Mouse (Mus musculus) liver, embryonic 14.5 days (tissue): ENCODE measurements around the gene Akap10. TPM values are rescaled to one million over a fixed set of nuclear protein-coding genes. Genes with fewer than 3 reads are reported as not detected.
"Not testable (repeated sequence)": the region's sequence is repeated elsewhere in the genome, so short reads cannot be mapped to it uniquely, and the experiment has no call there.

Experiments used
- ATAC-seq: fragments of 200-750 bp; cut with Nextera tagmentation; 2 replicates; pipeline ENCODE4 v1.8.0; 2017; ENCODE audit warnings: moderate number of reproducible peaks, mild to moderate bottlenecking, moderate library complexity; ENCODE audit not compliant: insufficient read depth
- DNase-seq, 3 experiments: peaks; one replicate each; pipeline ENCODE4 v3.0.0-alpha.2; 2012 to 2013; ENCODE audit warnings: low read depth in 3 of 3, low spot score in 3 of 3
- H3K27ac ChIP-seq: fragments of 300-500 bp; sonication (generic); 2 replicates; pipeline ENCODE4 v1.5.1; 2014; ENCODE audit warnings: moderate library complexity, mild to moderate bottlenecking, control low read depth, inconsistent platforms
- H3K27me3 ChIP-seq: fragments of 300-500 bp; sonication (generic); 2 replicates; pipeline ENCODE4 v1.6.1; 2014; ENCODE audit warnings: mild to moderate bottlenecking, low read length, moderate library complexity; ENCODE audit not compliant: control insufficient read depth, insufficient read depth
- H3K36me3 ChIP-seq: fragments of 300-500 bp; sonication (generic); replicated peaks from 2 replicates; pipeline ENCODE4 v1.6.1; 2014; ENCODE audit warnings: low read depth; ENCODE audit not compliant: control insufficient read depth, insufficient read depth
- H3K4me1 ChIP-seq, 2 experiments: fragments of 200-500 bp in 1 of 2; fragments of 300-500 bp in 1 of 2; sonication (generic) in 1 of 2; replicated peaks; 2 replicates each; pipeline ENCODE4 v1.6.1; 2012 to 2014; ENCODE audit warnings: antibody characterized with exemption in 1 of 2, inconsistent platforms in 1 of 2, low read length in 1 of 2; ENCODE audit not compliant: control insufficient read depth in 2 of 2, insufficient read depth in 2 of 2
- H3K4me2 ChIP-seq: fragments of 300-500 bp; sonication (generic); 2 replicates; pipeline ENCODE4 v1.6.1; 2014; ENCODE audit warnings: low read depth, mild to moderate bottlenecking, control low read depth, moderate library complexity
- H3K4me3 ChIP-seq, 2 experiments: fragments of 200-500 bp in 1 of 2; fragments of 300-500 bp in 1 of 2; sonication (generic) in 1 of 2; 2 replicates each; pipeline ENCODE4 v1.5.1; 2012 to 2014; ENCODE audit warnings: low read depth in 2 of 2, low read length in 2 of 2, mild to moderate bottlenecking in 2 of 2, control low read depth in 1 of 2, inconsistent platforms in 1 of 2, moderate library complexity in 1 of 2; ENCODE audit not compliant: insufficient read depth in 1 of 2
- H3K9ac ChIP-seq: fragments of 300-500 bp; sonication (generic); replicated peaks from 2 replicates; pipeline ENCODE4 v1.6.1; 2014; ENCODE audit warnings: mild to moderate bottlenecking, control low read depth, moderate library complexity
- H3K9me3 ChIP-seq: fragments of 300-500 bp; sonication (generic); 2 replicates; pipeline ENCODE4 v1.6.1; 2016; ENCODE audit warnings: low read length, mixed read lengths; ENCODE audit not compliant: control insufficient read depth
- CTCF ChIP-seq: IDR thresholded peaks from 2 replicates; pipeline ENCODE4 v1.5.1; 2016; ENCODE audit warnings: antibody characterized with exemption, low read depth, control low read depth
- EP300 ChIP-seq: IDR thresholded peaks from 2 replicates; pipeline ENCODE4 v1.6.1; 2016; ENCODE audit warnings: antibody characterized with exemption, low read depth
- WGBS: fragments of 180-500 bp; shearing (Covaris S2); extraction: QIAGEN DNeasy Blood & Tissue Kit; methylation state at CpG from one replicate; pipeline ENCODE4 v1.1.7; 2014; ENCODE audit not compliant: insufficient replicate concordance; 5-methylcytosine and 5-hydroxymethylcytosine counted together
- polyA plus RNA-seq, 2 experiments: library from polyadenylated mRNA; depleted of rRNA in 1 of 2; stranded (reverse) in 1 of 2; unstranded in 1 of 2; fragments of >200 nt; fragmentation: Nextera tagmentation in 1 of 2; extraction: Ambion mirVana in 1 of 2; gene quantifications; 2 replicates each; pipeline versions ENCODE4 v1.2.1 to v1.2.3; 2012 to 2014

Akap10 gene
- polyA plus RNA-seq, 2 experiments = 5.7 to 6.5 TPM

GRCm38 (mm10) chr11:61960096-61960495 is 30.0 kb upstream of the Akap10 start:
- H3K4me3 ChIP-seq = peak overlapping the region in 1 of 2 experiments; percentile 4; a peak in 1 of 4 replicates

GRCm38 (mm10) chr11:61958706-61959105 is 28.7 kb upstream of the Akap10 start:
- not testable (repeated sequence) for H3K36me3 ChIP-seq, DNase-seq, H3K9me3 ChIP-seq, ATAC-seq, H3K27me3 ChIP-seq
- Histone ChIP-seq H3K27ac (peak overlapping the region; percentile 88), H3K4me1 (peaks cover 33 to 45% of the 10 kb centered on the region in 2 experiments), H3K4me2 (peak overlapping the region; percentile 66), H3K9ac (peak overlapping the region; percentile 82), H3K4me3 (peak overlapping the region; percentile 47 to 100)
- peak; percentile 41; the same call in 1 of the 2 replicates for TF ChIP-seq CTCF
- 39% methylated on average over 6 of the region's 6 CpGs for WGBS

More at GRCm38 (mm10) chr11:61960096-61960495, 30.0 kb upstream of the Akap10 start:
- Histone ChIP-seq H3K4me2 (peak overlapping the region; percentile 66), H3K9ac (no peak overlapping the region; the same call in 1 of the 2 replicates), H3K27me3 (no peaks in the 10 kb centered on the region), H3K27ac (peak overlapping the region; percentile 80), H3K9me3 (no peaks in the 10 kb centered on the region), H3K4me1 (peaks cover 40 to 54% of the 10 kb centered on the region in 2 experiments), H3K36me3 (peaks cover 6% of the 10 kb centered on the region)
- ATAC-seq (peak; percentile 26), DNase-seq (peak; percentile 51 to 76 (median 76))
- WGBS = 64% methylated on average over 2 of the region's 2 CpGs
- TF ChIP-seq CTCF = no peak
- TF ChIP-seq EP300 = peak; percentile 70

GRCm38 (mm10) chr11:61957296-61957813 is 27.3 kb upstream of the Akap10 start:
- Histone ChIP-seq H3K27me3 (no peaks in the 10 kb centered on the region), H3K4me2 (peak overlapping the region; percentile 66), H3K9ac (peak overlapping the region; percentile 99), H3K4me3 (peak overlapping the region; percentile 73 to 100), H3K27ac (peak overlapping the region; percentile 88), H3K36me3 (peaks cover 4% of the 10 kb centered on the region), H3K9me3 (no peaks in the 10 kb centered on the region), H3K4me1 (peaks cover 24 to 32% of the 10 kb centered on the region in 2 experiments)
- peak; percentile 95 to 97 (median 96) for DNase-seq
- TF ChIP-seq EP300 (peak; percentile 97), CTCF (peak; percentile 73)
- peak; percentile 82 for ATAC-seq
- WGBS = 1% methylated on average over 25 of the region's 25 CpGs

- Histone ChIP-seq H3K9ac (peak within 1 kb of the TSS; percentile 99), H3K27ac (peak within 1 kb of the TSS; percentile 88), H3K4me2 (peak within 1 kb of the TSS; percentile 66), H3K27me3 (no peaks in the 10 kb centered on the region), H3K4me3 (peak within 1 kb of the TSS; percentile 73 to 100), H3K4me1 (peaks cover 18 to 26% of the 10 kb centered on the region in 2 experiments), H3K9me3 (no peaks in the 10 kb centered on the region), H3K36me3 (peaks cover 4% of the 10 kb centered on the region)
- DNase-seq (peak; percentile 76 to 80 (median 78)), ATAC-seq (peak; percentile 77)
- WGBS = under 1% methylated on average over 58 of the region's 58 CpGs
- TF ChIP-seq CTCF (peak; percentile 98), EP300 (0 out of 2 replicates have a peak, but pooled peaks have one; percentile 38)
Measured at GRCm38 (mm10) chr11:61956572-61957295, 26.7 kb upstream of the Akap10 start, which contains the start of gene Specc1. Gene Specc1 (plus strand): TSS chr11:61956763.

- DNase-seq (no peak), ATAC-seq (no peak)
Measured at GRCm38 (mm10) chr11:61955951-61956350, 25.9 kb upstream of the Akap10 start.

More at GRCm38 (mm10) chr11:61955951-61956350, 25.9 kb upstream of the Akap10 start:
- 64% methylated on average over 6 of the region's 6 CpGs for WGBS
- no peaks in the 10 kb centered on the region for H3K27me3 ChIP-seq
- H3K9ac ChIP-seq = no peak overlapping the region
- peaks cover 11 to 19% of the 10 kb centered on the region in 2 experiments for H3K4me1 ChIP-seq
- peak overlapping the region; percentile 66 for H3K4me2 ChIP-seq
- no peak for TF ChIP-seq CTCF
- no peak for TF ChIP-seq EP300
- H3K9me3 ChIP-seq = no peaks in the 10 kb centered on the region
- no peak overlapping the region for H3K27ac ChIP-seq
- no peaks in the 10 kb centered on the region; the same call in 1 of the 2 replicates for H3K36me3 ChIP-seq
- no peak overlapping the region for H3K4me3 ChIP-seq
